Mouse (Mus musculus) small intestine, adult 10 weeks (tissue): ENCODE data around the gene Fnbp1l. TPM values are rescaled to one million over a fixed set of nuclear protein-coding genes. Genes with fewer than 3 reads are reported as not detected.

ENCODE experiments used
- polyA plus RNA-seq: library from polyadenylated mRNA; stranded (reverse); fragments of 350-450 nt; fragmentation: Illumina TruSeq; extraction: RNeasy Lipid Tissue Mini Kit (QIAGEN cat#74804); gene quantifications from one replicate; pipeline ENCODE4 v1.2.3, GENCODE M21; 2014; ENCODE audit warnings: low replicate concordance

Fnbp1l gene
- polyA plus RNA-seq, result 155 TPM

GRCm38 (mm10) chr3:122618991-122619930 is at the start of gene Fnbp1l:
TSS of gene Fnbp1l (minus strand) at chr3:122619715.

Other genes starting within 250 kb of the Fnbp1l start
- gene Pde5a, start 109.2 kb upstream of the Fnbp1l start, polyA plus RNA-seq, result 72.8 TPM